Mouse (Mus musculus) thymus, postnatal 25 days (tissue): ENCODE measurements at regions not wholly inside any gene's neighbourhood (a gene's known extent, or its start where the extent isn't known, plus 50 kb on each side); places are given as distances from the start of the nearest gene placed in this dataset.
A peak's percentile ranks its signal among the peaks of the same experiment; 100 is the strongest.

Experiments used
- DNase-seq: peaks from one replicate; pipeline ENCODE4 v3.0.0; 2022

GRCm38 (mm10) chr14:24770015-24770977 lies 283.4 kb downstream of the Rps24 start:
- no peak for DNase-seq

GRCm38 (mm10) chr14:24771663-24772062 lies 284.7 kb downstream of the Rps24 start:
- DNase-seq: no peak

- no peak for DNase-seq
Measured at GRCm38 (mm10) chr14:24772129-24772528, 285.2 kb downstream of the Rps24 start.

GRCm38 (mm10) chr14:24778748-24779630 lies 292.1 kb downstream of the Rps24 start:
- DNase-seq: peak; percentile 77

- DNase-seq: no peak
Measured at GRCm38 (mm10) chr14:24781674-24782073, 294.7 kb downstream of the Rps24 start.

GRCm38 (mm10) chr14:24783889-24784288 lies 297.0 kb downstream of the Rps24 start:
- DNase-seq: no peak

- DNase-seq: no peak
Measured at GRCm38 (mm10) chr14:24785452-24785851, 298.5 kb downstream of the Rps24 start.

- DNase-seq: no peak
Measured at GRCm38 (mm10) chr14:24793375-24794285, 306.7 kb downstream of the Rps24 start.

GRCm38 (mm10) chr14:24794359-24794845 lies 307.5 kb downstream of the Rps24 start:
- DNase-seq: no peak

- DNase-seq: no peak
Measured at GRCm38 (mm10) chr14:24797494-24797893, 310.6 kb downstream of the Rps24 start.

GRCm38 (mm10) chr14:24798066-24798465 lies 311.1 kb downstream of the Rps24 start:
- no peak for DNase-seq

- no peak for DNase-seq
Measured at GRCm38 (mm10) chr14:24803001-24803655, 316.2 kb downstream of the Rps24 start.

GRCm38 (mm10) chr14:24807061-24807460 lies 320.1 kb downstream of the Rps24 start:
- no peak for DNase-seq

- no peak for DNase-seq
Measured at GRCm38 (mm10) chr14:24822876-24823567, 336.1 kb downstream of the Rps24 start.

GRCm38 (mm10) chr14:24824351-24824750 lies 337.4 kb downstream of the Rps24 start:
- no peak for DNase-seq

GRCm38 (mm10) chr14:24825722-24826386 lies 338.9 kb downstream of the Rps24 start:
- no peak for DNase-seq

- DNase-seq: no peak
Measured at GRCm38 (mm10) chr14:24826471-24827337, 339.8 kb downstream of the Rps24 start.

GRCm38 (mm10) chr14:24827381-24828031 lies 340.6 kb downstream of the Rps24 start:
- no peak for DNase-seq

GRCm38 (mm10) chr14:24829001-24829400 lies 342.1 kb downstream of the Rps24 start:
- no peak for DNase-seq
